Comparison of ENCODE assay signal across 8 mouse cellular contexts in the genomic region with DNA sequence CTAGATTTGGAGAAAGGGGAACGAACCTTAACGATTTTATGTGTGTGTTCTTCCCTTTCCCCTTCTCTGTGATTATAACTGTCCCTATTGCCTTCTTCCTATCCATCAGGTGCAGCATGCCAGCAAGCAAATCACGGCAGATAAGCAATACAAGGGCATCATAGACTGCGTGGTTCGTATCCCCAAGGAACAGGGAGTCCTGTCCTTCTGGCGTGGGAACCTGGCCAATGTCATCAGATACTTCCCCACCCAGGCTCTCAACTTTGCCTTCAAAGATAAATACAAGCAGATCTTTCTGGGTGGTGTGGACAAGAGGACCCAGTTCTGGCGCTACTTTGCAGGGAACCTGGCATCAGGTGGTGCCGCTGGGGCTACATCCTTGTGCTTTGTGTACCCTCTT. TPM values are rescaled to one million over a fixed set of nuclear protein-coding genes. Genes with fewer than 3 reads are reported as not detected.
DNase-seq lines count a peak whose midpoint lies in the region; ATAC-seq and TF ChIP-seq lines count a peak whose summit lies in the region.
"Not testable (repeated sequence)": the region's sequence is repeated elsewhere in the genome, so short reads cannot be mapped to it uniquely, and the experiment has no call there.

No protein-coding gene starts in this region.

- peak overlapping the region; percentile 47 for H3K4me2 ChIP-seq in embryonic facial prominence, embryonic 12.5 days (replicated peaks)
- H3K4me2 ChIP-seq in hindbrain, embryonic 12.5 days (replicated peaks): peak overlapping the region; percentile 51
- H3K4me2 ChIP-seq in kidney, postnatal 0 days (ENCODE audit: low read length): peak overlapping the region; percentile 54
- H3K4me2 ChIP-seq in liver, embryonic 15.5 days: peak overlapping the region; percentile 72
- H3K4me2 ChIP-seq in midbrain, embryonic 13.5 days (replicated peaks): peak overlapping the region; percentile 55
- H3K4me2 ChIP-seq in stomach, embryonic 14.5 days (replicated peaks; ENCODE audit: low read depth, low read length): peak overlapping the region; percentile 45

- intact Hi-C loops in gastrocnemius, adult 2 months (cut with DNase I): loop anchor here (1.0 kb wide), 1 partner anchor 11 kb away; no protein-coding TSS in a partner anchor

- H3K36me3 ChIP-seq in E14TG2a.4 (ENCODE audit: insufficient read depth, low read length): peaks cover 27% of the 10 kb centered on the region
- H3K36me3 ChIP-seq in embryonic facial prominence, embryonic 12.5 days; hindbrain, embryonic 12.5 days; kidney, postnatal 0 days (ENCODE audit: insufficient read depth, low read length); midbrain, embryonic 13.5 days; stomach, embryonic 14.5 days (ENCODE audit: control insufficient read depth, insufficient read depth, low read length): not testable (repeated sequence)
- H3K36me3 ChIP-seq in liver, embryonic 15.5 days (replicated peaks): peaks cover 10% of the 10 kb centered on the region

- not testable (repeated sequence) for TF ChIP-seq CTCF in E14TG2a.4 (conservative IDR thresholded peaks at IDR 0.05; ENCODE audit: low read length); gastrocnemius, adult 2 months (IDR thresholded peaks at IDR 0.05); kidney, postnatal 0 days (IDR thresholded peaks at IDR 0.05; ENCODE audit: low read depth)

- WGBS in embryonic facial prominence, embryonic 12.5 days: 66% methylated on average over 8 of the region's 8 CpGs
- WGBS in hindbrain, embryonic 12.5 days: 71% methylated on average over 8 of the region's 8 CpGs
- 56% methylated on average over 8 of the region's 8 CpGs for WGBS in kidney, postnatal 0 days
- 47% methylated on average over 8 of the region's 8 CpGs for WGBS in liver, embryonic 15.5 days (ENCODE audit: insufficient replicate concordance)
- WGBS in midbrain, embryonic 13.5 days: 81% methylated on average over 8 of the region's 8 CpGs
- 75% methylated on average over 8 of the region's 8 CpGs for WGBS in stomach, embryonic 14.5 days

- DNase-seq in gastrocnemius, adult 2 months; kidney, postnatal 0 days (ENCODE audit: low spot score): not testable (repeated sequence)

- peaks cover 35% of the 10 kb centered on the region for H3K4me1 ChIP-seq in E14TG2a.4 (replicated peaks; ENCODE audit: low read depth, low read length)
- H3K4me1 ChIP-seq in embryonic facial prominence, embryonic 12.5 days; hindbrain, embryonic 12.5 days; kidney, postnatal 0 days (replicated peaks; ENCODE audit: insufficient read depth, low read length); liver, embryonic 15.5 days (replicated peaks); midbrain, embryonic 13.5 days (replicated peaks); stomach, embryonic 14.5 days (ENCODE audit: control insufficient read depth, insufficient read depth, low read length): not testable (repeated sequence)

- not testable (repeated sequence) for H3K27ac ChIP-seq in embryonic facial prominence, embryonic 12.5 days; hindbrain, embryonic 12.5 days; stomach, embryonic 14.5 days (ENCODE audit: low read length)
- peak overlapping the region; percentile 97 for H3K27ac ChIP-seq in gastrocnemius, adult 2 months
- peak overlapping the region; percentile 90; the same call in 1 of the 2 replicates for H3K27ac ChIP-seq in kidney, postnatal 0 days
- H3K27ac ChIP-seq in liver, embryonic 15.5 days (replicated peaks): peak overlapping the region; percentile 88
- peak overlapping the region; percentile 87; the same call in 1 of the 2 replicates for H3K27ac ChIP-seq in midbrain, embryonic 13.5 days

- H3K4me3 ChIP-seq in E14TG2a.4 (replicated peaks; ENCODE audit: low read length): peak overlapping the region; percentile 92
- peak overlapping the region; percentile 55 for H3K4me3 ChIP-seq in embryonic facial prominence, embryonic 12.5 days
- H3K4me3 ChIP-seq in gastrocnemius, adult 2 months: peak overlapping the region; percentile 87
- H3K4me3 ChIP-seq in hindbrain, embryonic 12.5 days: peak overlapping the region; percentile 59
- H3K4me3 ChIP-seq in kidney, postnatal 0 days (replicated peaks; ENCODE audit: low read depth, low read length): peak overlapping the region; percentile 54
- H3K4me3 ChIP-seq in liver, embryonic 15.5 days (replicated peaks): peak overlapping the region; percentile 73
- peak overlapping the region; percentile 65 for H3K4me3 ChIP-seq in midbrain, embryonic 13.5 days (replicated peaks)
- H3K4me3 ChIP-seq in stomach, embryonic 14.5 days (ENCODE audit: low read depth, low read length): peak overlapping the region; percentile 45

- not testable (repeated sequence) for H3K9me3 ChIP-seq in E14TG2a.4 (ENCODE audit: low read length); embryonic facial prominence, embryonic 12.5 days; hindbrain, embryonic 12.5 days (replicated peaks); kidney, postnatal 0 days (replicated peaks; ENCODE audit: low read length); liver, embryonic 15.5 days (replicated peaks); midbrain, embryonic 13.5 days; stomach, embryonic 14.5 days (ENCODE audit: control insufficient read depth, low read depth, low read length)

- H3K9ac ChIP-seq in embryonic facial prominence, embryonic 12.5 days: peak overlapping the region; percentile 60; the same call in 1 of the 2 replicates
- 0 out of 2 replicates have a peak overlapping the region, but pooled peaks have one; percentile 23 for H3K9ac ChIP-seq in hindbrain, embryonic 12.5 days
- peak overlapping the region; percentile 71; the same call in 1 of the 2 replicates for H3K9ac ChIP-seq in kidney, postnatal 0 days (ENCODE audit: low read depth, low read length)
- peak overlapping the region; percentile 35; the same call in 1 of the 2 replicates for H3K9ac ChIP-seq in liver, embryonic 15.5 days
- peak overlapping the region; percentile 78; the same call in 1 of the 2 replicates for H3K9ac ChIP-seq in midbrain, embryonic 13.5 days (replicated peaks)
- H3K9ac ChIP-seq in stomach, embryonic 14.5 days (replicated peaks; ENCODE audit: low read depth, low read length): not testable (repeated sequence)

- not testable (repeated sequence) for ATAC-seq in embryonic facial prominence, embryonic 12.5 days (ENCODE audit: insufficient number of reproducible peaks, insufficient read depth, low FRiP score, low TSS enrichment); hindbrain, embryonic 12.5 days (ENCODE audit: low FRiP score); kidney, postnatal 0 days (replicated peaks; ENCODE audit: low FRiP score, low read depth); liver, embryonic 15.5 days (ENCODE audit: insufficient read depth); midbrain, embryonic 13.5 days; stomach, embryonic 14.5 days (ENCODE audit: insufficient number of reproducible peaks, insufficient read depth, low FRiP score, low read depth)

- not testable (repeated sequence) for H3K27me3 ChIP-seq in E14TG2a.4 (ENCODE audit: insufficient read depth, low read length); embryonic facial prominence, embryonic 12.5 days; hindbrain, embryonic 12.5 days; kidney, postnatal 0 days (ENCODE audit: insufficient read depth, low read length); liver, embryonic 15.5 days; midbrain, embryonic 13.5 days; stomach, embryonic 14.5 days (ENCODE audit: control insufficient read depth, insufficient read depth, low read length)

RNA-seq across cellular contexts. Expression of a gene that starts 1.3 kb away (rescaled TPM):
- 398 and 400 TPM in 2 replicates for polyA plus RNA-seq in embryonic facial prominence, embryonic 12.5 days (2016; fragmentation: Nextera tagmentation; extraction: Ambion mirVana)
- total RNA-seq in gastrocnemius, adult 2 months (2021): 10 to 100 TPM; 55.8 to 80.1 TPM
- polyA plus RNA-seq in hindbrain, embryonic 12.5 days (2016; fragmentation: Nextera tagmentation; extraction: Ambion mirVana): 537 and 566 TPM in 2 replicates
- polyA plus RNA-seq in kidney, postnatal 0 days (2015; fragmentation: Nextera tagmentation; extraction: Ambion mirVana): 1,543 and 1,561 TPM in 2 replicates
- 409 and 433 TPM in 2 replicates for polyA plus RNA-seq in liver, embryonic 15.5 days (2015; fragmentation: Nextera tagmentation; extraction: Ambion mirVana)
- 594 and 615 TPM in 2 replicates for polyA plus RNA-seq in midbrain, embryonic 13.5 days (2015; fragmentation: Nextera tagmentation; extraction: Ambion mirVana)
- polyA plus RNA-seq in stomach, embryonic 14.5 days (2014; fragmentation: Nextera tagmentation; extraction: Ambion mirVana): 560 and 599 TPM in 2 replicates

RNA-seq across cellular contexts. Expression of a gene that starts 53.3 kb away (rescaled TPM):
- polyA plus RNA-seq in embryonic facial prominence, embryonic 12.5 days (2016; fragmentation: Nextera tagmentation; extraction: Ambion mirVana): 1.5 and 2.1 TPM in 2 replicates
- total RNA-seq in gastrocnemius, adult 2 months (2021): not detected
- polyA plus RNA-seq in hindbrain, embryonic 12.5 days (2016; fragmentation: Nextera tagmentation; extraction: Ambion mirVana): 0.42 and 1.2 TPM in 2 replicates
- polyA plus RNA-seq in kidney, postnatal 0 days (2015; fragmentation: Nextera tagmentation; extraction: Ambion mirVana): 2.9 and 3.9 TPM in 2 replicates
- 1.0 and 1.1 TPM in 2 replicates for polyA plus RNA-seq in liver, embryonic 15.5 days (2015; fragmentation: Nextera tagmentation; extraction: Ambion mirVana)
- 0.63 and 0.78 TPM in 2 replicates for polyA plus RNA-seq in midbrain, embryonic 13.5 days (2015; fragmentation: Nextera tagmentation; extraction: Ambion mirVana)
- polyA plus RNA-seq in stomach, embryonic 14.5 days (2014; fragmentation: Nextera tagmentation; extraction: Ambion mirVana): 1.4 and 1.7 TPM in 2 replicates
